Mouse (Mus musculus): ENCODE data around the gene Wdr63. TPM values are rescaled to one million over a fixed set of nuclear protein-coding genes. Genes with fewer than 3 reads are reported as not detected.

The Wdr63 gene
- polyA plus RNA-seq, 1 experiment from 2014 or later = 0.30 TPM

Other genes starting within 250 kb of the Wdr63 start
- gene Bcl10, start 185.3 kb downstream of the Wdr63 start, polyA plus RNA-seq (2016; fragmentation: Nextera tagmentation; extraction: Ambion mirVana) = 25.0 and 26.0 TPM in 2 replicates
- gene 2410004B18Rik, start 170.1 kb downstream of the Wdr63 start, polyA plus RNA-seq (2016; fragmentation: Nextera tagmentation; extraction: Ambion mirVana) = 25.6 and 27.4 TPM in 2 replicates
- gene Syde2, start 120.3 kb downstream of the Wdr63 start, polyA plus RNA-seq (2016; fragmentation: Nextera tagmentation; extraction: Ambion mirVana) = 1.3 and 1.4 TPM in 2 replicates
- gene Mcoln3, start 9.3 kb upstream of the Wdr63 start, polyA plus RNA-seq (2016; fragmentation: Nextera tagmentation; extraction: Ambion mirVana) = 0.38 and 0.61 TPM in 2 replicates
- gene Mcoln2, start 41.7 kb upstream of the Wdr63 start, polyA plus RNA-seq (2016; fragmentation: Nextera tagmentation; extraction: Ambion mirVana) = 5.4 and 5.7 TPM in 2 replicates
- gene Lpar3, start 112.8 kb upstream of the Wdr63 start, polyA plus RNA-seq (2016; fragmentation: Nextera tagmentation; extraction: Ambion mirVana) = 0.05 and 0.06 TPM in 2 replicates